Mouse (Mus musculus): ENCODE results near the gene Slc25a48.

Gene Slc25a48

GRCm38 (mm10) chr13:56509796-56510195 is 71.6 kb downstream of the Slc25a48 start:
- no peak for DNase-seq (ENCODE audit: low read depth, low spot score)

DNA sequence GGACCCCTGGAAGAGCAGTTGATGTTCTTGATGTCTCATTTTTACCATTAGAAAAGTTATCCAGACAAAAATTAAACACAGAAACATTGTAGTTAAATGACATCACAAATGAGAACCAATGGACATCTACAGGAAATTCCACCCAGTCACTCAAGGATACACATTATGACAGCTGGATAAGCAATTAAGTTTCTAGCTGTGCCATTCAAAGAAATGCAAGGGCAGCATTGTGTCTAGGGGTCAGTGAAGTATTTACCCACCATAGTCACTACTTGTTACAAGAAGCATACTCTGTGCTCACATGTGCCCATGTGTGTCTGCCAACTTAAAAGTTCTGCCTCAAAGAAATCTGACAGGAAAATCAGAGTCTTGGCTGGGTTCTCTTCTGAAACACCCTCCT is 75.4 kb downstream of the Slc25a48 start:
- no peak for DNase-seq (ENCODE audit: low read depth, low spot score)

- no peak for DNase-seq (ENCODE audit: low read depth, low spot score)
These were observed 78.2 kb downstream of the Slc25a48 start for GRCm38 (mm10) chr13:56516311-56516710.

GRCm38 (mm10) chr13:56516816-56517215 is 78.7 kb downstream of the Slc25a48 start:
- DNase-seq (ENCODE audit: low read depth, low spot score) = no peak

- peak; percentile 29 for DNase-seq (ENCODE audit: low read depth, low spot score)
These were observed 84.1 kb downstream of the Slc25a48 start, which contains the start of gene Fbxl21 for GRCm38 (mm10) chr13:56522081-56522820. Gene Fbxl21 (plus strand): TSS chr13:56522472.

- no peak for DNase-seq (ENCODE audit: low read depth, low spot score)
These were observed 84.6 kb downstream of the Slc25a48 start for GRCm38 (mm10) chr13:56522821-56523167.
